Mouse (Mus musculus) cerebellum, adult 2 months (tissue): ENCODE data around the gene Gm28230. TPM values are rescaled to one million over a fixed set of nuclear protein-coding genes. Genes with fewer than 3 reads are reported as not detected.

Source experiments
- DNase-seq, 2 experiments: peaks; one replicate each; pipeline ENCODE4 v3.0.0; 2021
- H3K27ac ChIP-seq: fragments of 200-500 bp; 2 replicates; pipeline ENCODE4 v1.5.1; 2012; ENCODE audit warnings: low read length, control low read depth, inconsistent platforms; ENCODE audit not compliant: insufficient read depth
- H3K27me3 ChIP-seq: fragments of 200-500 bp; 2 replicates; pipeline ENCODE4 v1.6.1; 2012; ENCODE audit warnings: inconsistent platforms, mild to moderate bottlenecking, low read length, moderate library complexity; ENCODE audit not compliant: control insufficient read depth, insufficient read depth
- H3K4me1 ChIP-seq: fragments of 200-500 bp; 2 replicates; pipeline ENCODE4 v1.6.1; 2011; ENCODE audit warnings: low read length; ENCODE audit not compliant: control insufficient read depth, insufficient read depth
- H3K4me3 ChIP-seq: fragments of 200-500 bp; replicated peaks from 2 replicates; pipeline ENCODE3; 2011; ENCODE audit warnings: mild to moderate bottlenecking, low read depth, low read length, control low read depth; ENCODE audit not compliant: insufficient read depth
- CTCF ChIP-seq: fragments of 200-500 bp; IDR thresholded peaks from 2 replicates; pipeline ENCODE4 v1.5.1; 2011; ENCODE audit warnings: low read depth, mild to moderate bottlenecking, control low read depth, low read length, moderate library complexity, borderline replicate concordance; ENCODE audit not compliant: insufficient read depth
- POLR2A ChIP-seq: fragments of 200-500 bp; IDR thresholded peaks from 2 replicates; pipeline ENCODE4 v1.6.1; 2011; ENCODE audit warnings: low read length, control low read depth, borderline replicate concordance; ENCODE audit not compliant: insufficient read depth
- WGBS: fragments of 180-500 bp; shearing (Covaris S2); methylation state at CpG from one replicate; pipeline ENCODE4 v1.1.7; 2018; 5-methylcytosine and 5-hydroxymethylcytosine counted together
- polyA plus RNA-seq: library from polyadenylated mRNA; depleted of rRNA; stranded (reverse); fragments of >200 nt; gene quantifications from 2 replicates; pipeline ENCODE4 v1.2.3, GENCODE M21; 2012

Gm28230 gene
- polyA plus RNA-seq, 1 experiment = 0.16 TPM

DNA sequence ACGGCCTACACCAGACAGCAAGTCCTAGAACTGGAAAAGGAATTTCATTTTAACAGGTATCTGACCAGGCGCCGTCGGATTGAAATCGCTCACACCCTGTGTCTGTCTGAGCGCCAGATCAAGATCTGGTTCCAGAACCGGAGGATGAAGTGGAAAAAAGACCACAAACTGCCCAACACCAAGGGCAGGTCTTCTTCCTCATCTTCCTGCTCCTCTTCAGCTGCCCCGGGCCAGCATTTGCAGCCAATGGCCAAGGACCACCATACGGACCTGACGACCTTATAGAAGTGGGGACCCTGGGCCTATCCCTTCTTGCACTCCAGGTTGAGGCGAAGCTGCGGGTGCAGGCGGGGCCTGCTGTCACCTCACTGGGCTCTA is 1.8 kb downstream of the Gm28230 start:
- no peak overlapping the region for H3K27ac ChIP-seq
- H3K27me3 ChIP-seq = peaks cover 18% of the 10 kb centered on the region; the same call in 1 of the 2 replicates
- 3% methylated on average over 13 of the region's 13 CpGs for WGBS
- no peak for DNase-seq
- no peaks in the 10 kb centered on the region; the same call in 1 of the 2 replicates for H3K4me1 ChIP-seq
- TF ChIP-seq CTCF = no peak
- TF ChIP-seq POLR2A = no peak
- no peak overlapping the region for H3K4me3 ChIP-seq

GRCm38 (mm10) chr2:74730331-74730730 is 3.8 kb downstream of the Gm28230 start:
- TF ChIP-seq CTCF (no peak), POLR2A (no peak)
- no peak for DNase-seq
- Histone ChIP-seq H3K27me3 (peaks cover 20% of the 10 kb centered on the region; the same call in 1 of the 2 replicates), H3K4me1 (no peaks in the 10 kb centered on the region; the same call in 1 of the 2 replicates), H3K27ac (no peak overlapping the region), H3K4me3 (no peak overlapping the region)
- 4% methylated on average over 8 of the region's 8 CpGs for WGBS

GRCm38 (mm10) chr2:74731055-74731454 is 4.5 kb downstream of the Gm28230 start:
- H3K27ac ChIP-seq = no peak overlapping the region
- no peak for DNase-seq
- H3K4me3 ChIP-seq = no peak overlapping the region
- peaks cover 21% of the 10 kb centered on the region; the same call in 1 of the 2 replicates for H3K27me3 ChIP-seq
- no peaks in the 10 kb centered on the region; the same call in 1 of the 2 replicates for H3K4me1 ChIP-seq
- TF ChIP-seq POLR2A (no peak), CTCF (no peak)

- Histone ChIP-seq H3K27me3 (peaks cover 19% of the 10 kb centered on the region; the same call in 1 of the 2 replicates), H3K27ac (no peak overlapping the region)
Measured at GRCm38 (mm10) chr2:74731799-74732512, 5.4 kb downstream of the Gm28230 start.

GRCm38 (mm10) chr2:74732513-74733316 is 6.2 kb downstream of the Gm28230 start:
- Histone ChIP-seq H3K4me1 (no peaks in the 10 kb centered on the region), H3K27ac (no peak overlapping the region), H3K4me3 (no peak overlapping the region), H3K27me3 (peaks cover 17% of the 10 kb centered on the region; the same call in 1 of the 2 replicates)
- WGBS = 2% methylated on average over 52 of the region's 52 CpGs
- DNase-seq = no peak
- TF ChIP-seq POLR2A (no peak), CTCF (no peak)

More at GRCm38 (mm10) chr2:74731799-74732512, 5.4 kb downstream of the Gm28230 start:
- DNase-seq = no peak
- Histone ChIP-seq H3K4me3 (no peak overlapping the region), H3K4me1 (no peaks in the 10 kb centered on the region; the same call in 1 of the 2 replicates)
- 4% methylated on average over 9 of the region's 9 CpGs for WGBS
- TF ChIP-seq CTCF (no peak), POLR2A (no peak)

DNA sequence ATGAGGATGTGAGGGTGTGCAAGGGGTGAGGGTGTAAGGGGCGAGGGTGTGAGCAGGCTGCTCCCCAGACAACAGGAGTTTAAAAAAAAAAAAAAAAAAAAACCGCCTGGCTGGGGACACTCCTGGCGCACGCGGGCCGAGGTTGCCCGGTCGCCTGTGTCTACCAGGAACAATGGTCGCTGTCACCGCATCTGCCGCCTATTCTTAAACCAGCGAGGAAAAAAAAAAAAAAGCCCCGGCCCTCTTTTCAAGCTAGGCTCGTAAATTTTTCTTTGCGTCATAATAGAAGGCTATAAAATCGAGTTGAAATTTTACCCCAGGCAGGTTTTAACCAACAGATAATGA is 6.8 kb downstream of the Gm28230 start:
- H3K27me3 ChIP-seq = peaks cover 15% of the 10 kb centered on the region; the same call in 1 of the 2 replicates
- no peak overlapping the region for H3K27ac ChIP-seq
- DNase-seq = no peak
- TF ChIP-seq CTCF = no peak
- no peak for TF ChIP-seq POLR2A
- no peaks in the 10 kb centered on the region for H3K4me1 ChIP-seq
- H3K4me3 ChIP-seq = no peak overlapping the region
- 2% methylated on average over 16 of the region's 16 CpGs for WGBS

GRCm38 (mm10) chr2:74733765-74734164 is 7.2 kb downstream of the Gm28230 start:
- H3K4me3 ChIP-seq = no peak overlapping the region
- H3K27me3 ChIP-seq = peaks cover 15% of the 10 kb centered on the region; the same call in 1 of the 2 replicates
- no peak overlapping the region for H3K27ac ChIP-seq
- DNase-seq = no peak
- WGBS = 1% methylated on average over 6 of the region's 6 CpGs
- TF ChIP-seq CTCF (no peak), POLR2A (no peak)
- H3K4me1 ChIP-seq = no peaks in the 10 kb centered on the region

DNA sequence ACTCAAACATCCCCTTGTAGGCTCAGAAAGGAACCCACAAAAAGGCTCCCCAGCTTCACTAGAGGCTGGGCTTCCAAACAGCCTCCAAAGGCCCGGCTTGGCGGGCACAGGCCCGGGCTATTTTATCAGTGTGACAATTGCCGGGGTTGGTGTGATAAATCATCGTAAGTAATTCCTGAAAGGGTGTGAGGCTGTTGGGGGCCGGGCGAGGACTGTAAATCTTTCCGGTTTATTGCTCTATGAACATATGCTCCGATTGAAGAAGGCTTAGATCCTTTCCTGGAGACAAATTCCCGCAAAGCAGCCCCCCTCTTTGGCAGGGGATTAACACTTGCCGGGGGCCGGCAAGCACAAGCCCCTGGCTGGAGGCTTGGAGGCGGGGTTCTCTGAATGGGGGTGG is 7.9 kb downstream of the Gm28230 start:
- TF ChIP-seq POLR2A = no peak
- TF ChIP-seq CTCF = no peak
- no peaks in the 10 kb centered on the region for H3K4me1 ChIP-seq
- no peak for DNase-seq
- 4% methylated on average over 13 of the region's 13 CpGs for WGBS
- H3K27me3 ChIP-seq = peaks cover 18% of the 10 kb centered on the region; the same call in 1 of the 2 replicates
- no peak overlapping the region for H3K4me3 ChIP-seq
- no peak overlapping the region for H3K27ac ChIP-seq
